Mouse (Mus musculus) adrenal gland, postnatal 14 days (tissue): ENCODE measurements around the gene Vamp2. TPM values are rescaled to one million over a fixed set of nuclear protein-coding genes. Genes with fewer than 3 reads are reported as not detected.

Experiments used
- DNase-seq: peaks from one replicate; pipeline ENCODE4 v3.0.0; 2021; ENCODE audit warnings: mixed read lengths
- total RNA-seq: library from RNA; stranded (reverse); gene quantifications from 2 replicates; pipeline ENCODE4 v1.2.3, GENCODE M21; 2021

Gene Vamp2
- total RNA-seq, 1 experiment from 2014 or later: 111 TPM

DNA sequence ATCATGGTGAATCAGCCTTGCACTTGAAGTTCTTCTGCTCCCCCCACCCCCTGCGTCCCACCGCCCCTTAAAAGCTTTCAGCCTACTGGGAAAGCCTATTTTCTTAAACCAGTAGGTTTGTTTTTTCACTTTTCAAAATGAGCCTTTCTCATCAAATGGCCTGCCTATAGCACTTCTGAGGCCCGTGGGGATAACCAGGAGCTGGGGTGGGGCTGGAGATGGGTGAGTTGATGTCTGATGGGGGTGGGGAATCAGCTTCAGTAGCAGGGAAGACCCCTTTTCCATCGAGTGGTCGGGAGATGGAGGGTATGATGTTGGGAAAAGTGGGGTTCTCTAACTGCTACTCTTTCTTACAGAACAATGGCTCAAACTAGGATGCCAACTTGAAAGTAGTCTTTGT, 28.6 kb downstream of the Vamp2 start:
- DNase-seq: no peak

- peak; percentile 82 for DNase-seq
Observed at GRCm38 (mm10) chr11:69117737-69118695, 29.7 kb downstream of the Vamp2 start.

- peak; percentile 89 for DNase-seq
Observed at GRCm38 (mm10) chr11:69118765-69119164, 30.5 kb downstream of the Vamp2 start.

- DNase-seq: no peak
Observed at GRCm38 (mm10) chr11:69119446-69120155, 31.3 kb downstream of the Vamp2 start.

- peak; percentile 31 for DNase-seq
Observed at GRCm38 (mm10) chr11:69120221-69121000, 32.1 kb downstream of the Vamp2 start, which contains the start of gene Hes7. Hes7 (plus strand) TSS chr11:69120404.

DNA sequence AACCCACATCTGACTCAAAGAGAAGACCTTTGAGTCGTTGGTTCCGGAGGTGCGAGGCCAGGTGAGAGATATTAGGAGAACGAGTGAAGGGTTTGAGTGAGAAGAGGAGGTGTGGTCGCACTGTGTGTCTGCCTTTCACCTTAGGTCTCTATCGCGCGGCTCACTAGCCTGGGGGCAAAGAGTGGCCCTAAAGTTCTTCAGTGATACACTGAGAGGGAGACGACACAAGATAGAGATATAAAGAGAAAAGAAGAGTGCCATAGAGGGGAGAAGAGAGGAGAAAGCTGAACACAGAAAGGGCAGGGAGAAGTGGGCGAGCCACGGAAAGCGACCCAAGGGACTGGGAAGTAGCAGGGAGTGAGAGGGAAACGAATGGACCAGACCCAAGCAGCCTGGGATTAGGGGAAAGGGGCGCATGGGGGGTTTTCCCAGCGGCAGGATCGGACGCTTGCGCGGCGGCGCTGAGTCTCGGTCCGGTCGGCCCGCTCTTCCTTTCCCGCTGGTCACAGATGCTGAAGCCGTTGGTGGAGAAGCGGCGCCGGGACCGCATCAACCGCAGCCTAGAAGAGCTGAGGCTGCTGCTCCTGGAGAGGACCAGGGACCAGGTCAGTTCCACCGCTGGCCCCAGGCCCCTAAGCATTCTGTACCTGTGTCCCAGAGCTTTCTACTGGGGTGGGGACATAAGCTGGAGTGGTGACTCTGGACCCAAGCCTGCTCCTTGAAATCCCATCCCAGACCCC, 32.9 kb downstream of the Vamp2 start:
- DNase-seq: peak; percentile 49

DNA sequence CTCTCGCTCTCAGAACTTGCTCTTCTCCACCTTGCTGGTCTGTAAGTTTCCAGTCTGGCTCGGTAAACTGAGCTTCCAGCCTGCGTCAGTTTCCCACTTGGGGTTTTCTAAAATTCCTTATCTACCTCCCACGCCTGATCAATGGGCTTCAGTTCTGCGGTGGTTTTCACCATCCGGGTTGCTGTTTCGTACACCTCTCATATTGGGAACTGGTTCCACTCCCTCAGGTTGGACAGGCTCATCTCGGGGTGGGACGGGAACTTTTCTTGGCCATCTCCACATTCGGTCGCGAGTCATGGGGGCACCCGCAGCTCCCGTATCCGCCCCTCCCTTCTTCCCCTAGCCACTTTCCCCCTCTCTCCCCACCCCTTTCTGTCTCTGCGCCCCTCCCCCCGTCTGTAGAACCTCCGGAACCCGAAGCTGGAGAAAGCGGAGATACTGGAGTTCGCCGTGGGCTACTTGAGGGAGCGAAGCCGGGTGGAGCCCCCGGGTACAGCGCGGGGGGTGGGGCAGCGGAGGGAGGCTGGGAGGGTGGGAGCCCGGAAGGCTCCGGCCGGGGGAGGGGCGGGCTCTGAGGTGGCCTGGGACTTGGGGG, 33.5 kb downstream of the Vamp2 start:
- DNase-seq: no peak

GRCm38 (mm10) chr11:69122336-69122951, 34.2 kb downstream of the Vamp2 start, which contains the start of gene 9130213A22Rik:
9130213A22Rik (minus strand) TSS chr11:69122589.
- DNase-seq: peak; percentile 94

DNA sequence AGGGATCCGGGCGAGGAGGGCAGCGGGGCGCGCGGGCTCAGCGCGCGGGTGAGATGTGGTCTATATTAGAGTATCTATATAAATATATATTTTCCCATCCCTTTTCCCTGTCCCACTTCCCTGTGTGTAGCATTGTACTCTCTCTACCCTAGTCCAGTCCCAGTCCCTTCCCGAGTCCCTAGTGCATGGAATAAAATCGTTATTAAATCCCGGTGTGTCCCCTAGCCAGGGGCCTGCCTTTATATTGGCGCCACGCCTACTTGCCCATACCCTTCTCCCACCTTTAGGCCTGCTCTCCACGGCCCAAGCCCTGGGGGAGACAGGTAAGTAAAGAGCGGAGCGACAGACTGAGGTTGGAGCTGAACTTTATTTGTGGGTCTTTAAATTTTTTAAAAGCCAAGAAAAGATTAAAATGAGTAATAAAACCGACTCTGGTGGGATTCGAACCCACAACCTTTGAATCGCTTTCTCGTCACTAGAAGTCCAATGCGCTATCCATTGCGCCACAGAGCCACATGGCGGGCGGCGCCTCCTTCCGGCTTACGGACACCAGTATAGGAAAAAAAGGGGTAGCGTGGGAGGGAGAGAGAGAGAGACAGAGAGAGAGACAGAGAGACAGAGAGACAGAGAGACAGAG, 34.9 kb downstream of the Vamp2 start:
- peak; percentile 93 for DNase-seq

DNA sequence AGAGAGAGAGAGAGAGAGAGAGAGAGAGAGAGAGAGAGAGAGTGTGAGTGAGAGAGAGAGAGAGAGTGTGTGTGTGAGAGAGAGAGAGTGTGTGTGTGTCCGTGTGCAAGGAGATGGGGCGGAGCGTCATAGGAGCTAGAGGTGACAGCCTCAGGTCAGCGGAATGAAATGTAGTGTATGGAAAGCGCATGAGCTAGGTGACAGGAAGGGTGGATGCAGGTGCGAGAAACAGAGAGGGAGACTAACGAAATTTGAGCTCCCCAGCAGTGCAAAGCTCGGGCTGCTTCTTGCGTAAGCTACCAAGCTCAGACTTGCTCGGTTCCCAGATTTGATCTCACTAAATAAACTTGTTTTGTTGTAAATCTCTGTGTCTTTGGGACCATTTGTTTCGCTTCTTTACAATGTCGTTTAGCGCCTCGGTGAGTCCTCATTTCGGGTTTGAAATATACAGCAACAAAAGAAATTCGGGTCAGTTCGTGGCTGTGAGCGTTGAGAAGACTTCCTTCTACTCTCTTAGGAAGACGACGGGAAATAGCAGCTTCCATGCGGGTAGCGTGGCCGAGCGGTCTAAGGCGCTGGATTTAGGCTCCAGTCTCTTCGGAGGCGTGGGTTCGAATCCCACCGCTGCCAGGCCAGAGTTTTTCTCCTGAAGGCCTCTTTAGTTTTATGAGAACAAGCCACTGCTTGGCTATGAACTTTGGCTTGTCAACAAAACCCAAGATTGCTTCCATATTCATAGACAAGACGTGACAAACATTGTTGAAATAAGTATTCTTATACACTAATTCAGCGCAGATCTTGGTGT, 35.6 kb downstream of the Vamp2 start:
- DNase-seq: peak; percentile 91

GRCm38 (mm10) chr11:69124498-69124847, 36.2 kb downstream of the Vamp2 start:
- peak; percentile 77 for DNase-seq

DNA sequence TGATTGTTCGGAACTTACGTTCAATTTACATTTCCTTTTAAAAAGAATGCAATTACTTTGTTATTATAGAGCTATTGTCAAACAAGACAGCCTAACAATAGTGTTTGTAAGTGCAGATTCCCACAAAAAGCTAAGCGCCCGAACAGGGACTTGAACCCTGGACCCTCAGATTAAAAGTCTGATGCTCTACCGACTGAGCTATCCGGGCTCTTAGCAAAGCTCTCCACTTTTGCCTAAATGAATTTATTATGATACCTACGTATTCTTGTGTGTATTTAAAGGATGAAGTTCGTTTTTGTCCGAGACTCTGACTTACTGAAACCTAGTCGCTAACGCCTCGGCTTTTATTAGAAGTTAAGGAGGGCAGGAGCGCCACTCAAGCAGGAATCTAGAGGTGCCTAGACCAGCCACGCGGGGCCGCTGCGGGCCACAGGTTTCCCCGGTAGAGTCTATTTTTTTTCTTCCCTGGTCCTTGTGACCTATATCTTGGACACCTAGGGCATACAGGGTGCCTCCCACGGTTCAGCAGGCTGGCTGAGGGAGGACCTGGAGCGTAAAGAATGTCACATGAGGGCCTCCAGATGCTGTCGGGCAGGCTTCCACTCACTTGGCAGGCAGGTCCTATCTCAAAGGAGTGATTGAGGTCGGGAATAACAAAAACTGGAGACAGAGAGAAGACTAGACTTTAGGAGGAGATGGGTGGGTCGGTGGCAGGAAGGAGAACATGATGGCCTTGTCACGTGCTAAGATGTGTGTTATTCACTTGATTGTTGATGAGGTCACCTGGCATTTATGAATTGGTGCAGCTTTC, 37.0 kb downstream of the Vamp2 start:
- DNase-seq: peak; percentile 85

GRCm38 (mm10) chr11:69125852-69125918, 37.4 kb downstream of the Vamp2 start, which contains the start of gene Aloxe3:
Aloxe3 (plus strand) TSS chr11:69125896.
- DNase-seq: no peak

- DNase-seq: peak; percentile 49
Observed at GRCm38 (mm10) chr11:69125919-69126705, 37.8 kb downstream of the Vamp2 start.

DNA sequence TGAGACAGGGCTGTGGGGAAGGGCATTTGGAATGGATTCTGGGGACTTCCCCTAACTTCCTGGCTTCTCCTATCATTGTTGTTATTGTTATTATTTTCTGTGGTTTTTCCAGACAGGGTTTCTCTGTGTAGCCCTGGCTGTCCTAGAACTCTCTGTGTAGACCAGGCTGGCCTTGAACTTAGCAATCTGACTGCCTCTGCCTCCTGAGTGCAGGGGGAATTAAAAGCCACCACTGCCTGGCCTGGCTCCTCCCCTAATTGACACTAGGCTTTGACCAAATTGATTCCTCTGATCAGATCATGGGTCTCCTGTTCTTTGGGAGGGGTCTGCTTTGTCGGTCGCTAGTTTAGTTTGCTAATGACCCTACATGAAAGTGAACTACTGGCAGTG, 38.4 kb downstream of the Vamp2 start:
- no peak for DNase-seq

DNA sequence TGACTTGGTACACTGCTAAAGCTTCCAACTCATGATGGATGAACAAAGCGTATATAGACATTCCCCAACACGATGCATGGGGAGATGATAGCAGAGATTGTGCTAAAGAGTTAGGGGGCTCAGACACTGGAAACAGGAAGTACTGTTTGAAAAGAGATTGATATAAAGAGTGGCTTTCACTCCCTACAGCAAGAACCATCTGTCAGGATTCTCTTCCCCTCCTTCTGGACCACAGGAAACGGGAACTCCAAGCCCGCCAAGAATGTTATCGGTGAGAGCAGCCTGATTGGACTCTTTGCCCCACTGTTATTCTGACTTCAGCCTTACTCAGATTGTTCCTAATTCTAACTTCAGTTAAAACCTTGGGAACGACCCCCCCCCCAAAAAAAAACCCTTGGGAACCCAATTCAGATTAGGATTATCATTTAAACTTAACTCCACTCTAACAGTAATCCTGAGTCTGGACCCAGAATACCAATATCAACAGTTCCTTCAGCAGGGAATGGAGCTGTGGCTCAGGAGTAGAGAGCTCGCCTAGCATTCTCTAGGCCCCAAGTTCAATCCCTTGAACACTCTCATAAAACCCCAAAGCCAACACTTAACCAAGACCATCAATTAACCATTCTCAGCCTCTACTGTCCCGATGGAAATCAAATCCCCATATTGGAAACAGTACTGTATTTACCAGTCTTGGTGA, 40.3 kb downstream of the Vamp2 start:
- no peak for DNase-seq

- DNase-seq: no peak
Observed at GRCm38 (mm10) chr11:69133566-69133922, 45.3 kb downstream of the Vamp2 start.
